Mouse (Mus musculus) neural tube, embryonic 15.5 days (tissue): ENCODE results near the gene Abracl. TPM values are rescaled to one million over a fixed set of nuclear protein-coding genes. Genes with fewer than 3 reads are reported as not detected.

ENCODE experiments used
- ATAC-seq: fragments of 200-750 bp; cut with Nextera tagmentation; 2 replicates; pipeline ENCODE4 v1.8.0; 2017; ENCODE audit warnings: mild to moderate bottlenecking, moderate TSS enrichment, moderate library complexity; ENCODE audit not compliant: low FRiP score
- H3K27ac ChIP-seq: fragments of 300-500 bp; sonication (generic); replicated peaks from 2 replicates; pipeline ENCODE4 v1.5.1; 2015; ENCODE audit warnings: mild to moderate bottlenecking, inconsistent platforms
- H3K27me3 ChIP-seq: fragments of 300-500 bp; sonication (generic); replicated peaks from 2 replicates; pipeline ENCODE4 v1.6.1; 2015; ENCODE audit warnings: inconsistent platforms
- H3K36me3 ChIP-seq: fragments of 300-500 bp; sonication (generic); 2 replicates; pipeline ENCODE4 v1.6.1; 2015; ENCODE audit warnings: inconsistent platforms
- H3K4me1 ChIP-seq: fragments of 300-500 bp; sonication (generic); 2 replicates; pipeline ENCODE4 v1.6.1; 2015; ENCODE audit warnings: inconsistent platforms
- H3K4me2 ChIP-seq: fragments of 300-500 bp; sonication (generic); 2 replicates; pipeline ENCODE4 v1.6.1; 2015; ENCODE audit warnings: inconsistent platforms, mild to moderate bottlenecking, moderate library complexity
- H3K4me3 ChIP-seq: fragments of 300-500 bp; sonication (generic); replicated peaks from 2 replicates; pipeline ENCODE4 v1.5.1; 2015; ENCODE audit warnings: mild to moderate bottlenecking, inconsistent platforms
- H3K9ac ChIP-seq: fragments of 300-500 bp; sonication (generic); replicated peaks from 2 replicates; pipeline ENCODE4 v1.6.1; 2015; ENCODE audit warnings: mild to moderate bottlenecking, inconsistent platforms
- H3K9me3 ChIP-seq: fragments of 300-500 bp; sonication (generic); replicated peaks from 2 replicates; pipeline ENCODE4 v1.6.1; 2016; ENCODE audit warnings: inconsistent platforms
- WGBS: fragments of 180-500 bp; shearing (Covaris S2); methylation state at CpG from one replicate; pipeline ENCODE4 v1.1.7; 2015; ENCODE audit warnings: mixed read lengths; 5-methylcytosine and 5-hydroxymethylcytosine counted together
- polyA plus RNA-seq: library from polyadenylated mRNA; unstranded; fragments of >200 nt; fragmentation: Nextera tagmentation; extraction: Ambion mirVana; gene quantifications from 2 replicates; pipeline ENCODE4 v1.2.1, GENCODE M21; 2015

Abracl gene
- polyA plus RNA-seq, 1 experiment from 2014 or later: 56.5 TPM

- Histone ChIP-seq H3K4me2 (peak overlapping the region; percentile 72), H3K36me3 (peaks cover 17% of the 10 kb centered on the region), H3K9me3 (no peaks in the 10 kb centered on the region), H3K4me3 (no peak overlapping the region), H3K27ac (no peak overlapping the region), H3K9ac (no peak overlapping the region), H3K27me3 (no peaks in the 10 kb centered on the region), H3K4me1 (peaks cover 18% of the 10 kb centered on the region; the same call in 1 of the 2 replicates)
- WGBS: 34% methylated on average over 1 of the region's 1 CpGs
- no peak for ATAC-seq
Measured at GRCm38 (mm10) chr10:18020846-18021245, 2.2 kb downstream of the Abracl start.

GRCm38 (mm10) chr10:18020443-18020842 is 2.6 kb downstream of the Abracl start:
- 72% methylated on average over 7 of the region's 7 CpGs for WGBS
- no peak overlapping the region for H3K4me2 ChIP-seq

GRCm38 (mm10) chr10:18011761-18012160 is 11.3 kb downstream of the Abracl start:
- Histone ChIP-seq H3K9ac (no peak overlapping the region), H3K27me3 (no peaks in the 10 kb centered on the region), H3K27ac (no peak overlapping the region), H3K4me3 (no peak overlapping the region), H3K9me3 (no peaks in the 10 kb centered on the region), H3K36me3 (peaks cover 20% of the 10 kb centered on the region), H3K4me1 (no peaks in the 10 kb centered on the region), H3K4me2 (no peak overlapping the region)
- no peak for ATAC-seq
- 91% methylated on average over 5 of the region's 5 CpGs for WGBS

More at GRCm38 (mm10) chr10:18020443-18020842, 2.6 kb downstream of the Abracl start:
- Histone ChIP-seq H3K9me3 (no peaks in the 10 kb centered on the region), H3K9ac (no peak overlapping the region), H3K27ac (no peak overlapping the region), H3K36me3 (peaks cover 17% of the 10 kb centered on the region), H3K4me3 (no peak overlapping the region), H3K4me1 (peaks cover 18% of the 10 kb centered on the region; the same call in 1 of the 2 replicates), H3K27me3 (no peaks in the 10 kb centered on the region)
- no peak for ATAC-seq

- H3K4me2 ChIP-seq: no peak overlapping the region
- H3K36me3 ChIP-seq: peaks cover 13% of the 10 kb centered on the region
- H3K4me1 ChIP-seq: no peaks in the 10 kb centered on the region
- H3K4me3 ChIP-seq: no peak overlapping the region
- no peak overlapping the region for H3K27ac ChIP-seq
- WGBS: 100% methylated on average over 1 of the region's 1 CpGs
- ATAC-seq: no peak
- no peak overlapping the region for H3K9ac ChIP-seq
- H3K9me3 ChIP-seq: no peaks in the 10 kb centered on the region
- no peaks in the 10 kb centered on the region for H3K27me3 ChIP-seq
Measured at GRCm38 (mm10) chr10:18009744-18010143, 13.3 kb downstream of the Abracl start.

- no peaks in the 10 kb centered on the region for H3K27me3 ChIP-seq
- no peak for ATAC-seq
- H3K4me3 ChIP-seq: no peak overlapping the region
- H3K36me3 ChIP-seq: peaks cover 8% of the 10 kb centered on the region; the same call in 1 of the 2 replicates
- H3K9ac ChIP-seq: no peak overlapping the region
- H3K27ac ChIP-seq: no peak overlapping the region
- no peaks in the 10 kb centered on the region for H3K4me1 ChIP-seq
- no peak overlapping the region for H3K4me2 ChIP-seq
- H3K9me3 ChIP-seq: no peaks in the 10 kb centered on the region
Measured at GRCm38 (mm10) chr10:18008118-18008517, 15.0 kb downstream of the Abracl start.

- Histone ChIP-seq H3K36me3 (peaks cover 8% of the 10 kb centered on the region; the same call in 1 of the 2 replicates), H3K27ac (no peak overlapping the region), H3K4me1 (no peaks in the 10 kb centered on the region), H3K4me2 (no peak overlapping the region), H3K9me3 (no peaks in the 10 kb centered on the region), H3K27me3 (no peaks in the 10 kb centered on the region), H3K9ac (no peak overlapping the region), H3K4me3 (no peak overlapping the region)
- no peak for ATAC-seq
- 93% methylated on average over 3 of the region's 3 CpGs for WGBS
Measured at GRCm38 (mm10) chr10:18007243-18007642, 15.8 kb downstream of the Abracl start.

GRCm38 (mm10) chr10:18006756-18007155 is 16.3 kb downstream of the Abracl start:
- Histone ChIP-seq H3K27ac (no peak overlapping the region), H3K4me3 (no peak overlapping the region), H3K9me3 (no peaks in the 10 kb centered on the region), H3K27me3 (no peaks in the 10 kb centered on the region), H3K9ac (no peak overlapping the region), H3K4me2 (no peak overlapping the region), H3K4me1 (no peaks in the 10 kb centered on the region), H3K36me3 (peaks cover 8% of the 10 kb centered on the region; the same call in 1 of the 2 replicates)
- no peak for ATAC-seq
- 97% methylated on average over 1 of the region's 1 CpGs for WGBS

GRCm38 (mm10) chr10:18005136-18005955 is 17.7 kb downstream of the Abracl start:
- Histone ChIP-seq H3K9me3 (no peaks in the 10 kb centered on the region), H3K27me3 (no peaks in the 10 kb centered on the region), H3K27ac (no peak overlapping the region), H3K9ac (no peak overlapping the region), H3K4me2 (no peak overlapping the region), H3K36me3 (peaks cover 3% of the 10 kb centered on the region; the same call in 1 of the 2 replicates), H3K4me3 (no peak overlapping the region), H3K4me1 (no peaks in the 10 kb centered on the region)
- WGBS: 90% methylated on average over 7 of the region's 7 CpGs
- no peak for ATAC-seq

GRCm38 (mm10) chr10:18003966-18004637 is 19.0 kb downstream of the Abracl start:
- H3K4me3 ChIP-seq: no peak overlapping the region
- no peak for ATAC-seq
- 78% methylated on average over 12 of the region's 12 CpGs for WGBS
- H3K9ac ChIP-seq: no peak overlapping the region
- no peaks in the 10 kb centered on the region for H3K9me3 ChIP-seq
- H3K4me1 ChIP-seq: no peaks in the 10 kb centered on the region
- H3K27ac ChIP-seq: no peak overlapping the region
- no peaks in the 10 kb centered on the region for H3K36me3 ChIP-seq
- H3K27me3 ChIP-seq: no peaks in the 10 kb centered on the region
- no peak overlapping the region for H3K4me2 ChIP-seq

GRCm38 (mm10) chr10:17990576-17990975 is 32.5 kb downstream of the Abracl start:
- H3K27ac ChIP-seq: no peak overlapping the region
- 92% methylated on average over 4 of the region's 4 CpGs for WGBS
- no peaks in the 10 kb centered on the region for H3K9me3 ChIP-seq

GRCm38 (mm10) chr10:17989136-17989535 is 34.0 kb downstream of the Abracl start:
- Histone ChIP-seq H3K36me3 (no peaks in the 10 kb centered on the region), H3K9ac (no peak overlapping the region), H3K4me3 (no peak overlapping the region), H3K9me3 (no peaks in the 10 kb centered on the region), H3K4me2 (no peak overlapping the region), H3K27me3 (no peaks in the 10 kb centered on the region), H3K27ac (no peak overlapping the region), H3K4me1 (no peaks in the 10 kb centered on the region)
- WGBS: 79% methylated on average over 6 of the region's 6 CpGs
- ATAC-seq: no peak

More at GRCm38 (mm10) chr10:17990576-17990975, 32.5 kb downstream of the Abracl start:
- Histone ChIP-seq H3K4me3 (no peak overlapping the region), H3K9ac (no peak overlapping the region), H3K4me2 (no peak overlapping the region), H3K4me1 (no peaks in the 10 kb centered on the region), H3K27me3 (no peaks in the 10 kb centered on the region), H3K36me3 (no peaks in the 10 kb centered on the region)
- ATAC-seq: no peak
